Mouse (Mus musculus): ENCODE measurements at regions not wholly inside any gene's neighbourhood (a gene's known extent, or its start where the extent isn't known, plus 50 kb on each side); places are given as distances from the start of the nearest gene placed in this dataset.

GRCm38 (mm10) chr13:115671685-115672084 is 569.9 kb upstream of the Itga1 start:
- H3K27ac ChIP-seq (ENCODE audit: low read depth): no peak overlapping the region
- no peaks in the 10 kb centered on the region for H3K9me3 ChIP-seq (replicated peaks; ENCODE audit: control insufficient read depth, low read length)
- H3K9ac ChIP-seq (replicated peaks; ENCODE audit: low read depth, low read length): no peak overlapping the region
- no peak overlapping the region for H3K4me3 ChIP-seq (ENCODE audit: low read depth, low read length)
- H3K36me3 ChIP-seq (replicated peaks; ENCODE audit: control insufficient read depth, insufficient read depth, low read length): no peaks in the 10 kb centered on the region
- no peaks in the 10 kb centered on the region for H3K4me1 ChIP-seq (ENCODE audit: control insufficient read depth, insufficient read depth)
- 66% methylated on average over 7 of the region's 7 CpGs for WGBS
- H3K27me3 ChIP-seq (ENCODE audit: control insufficient read depth, insufficient read depth, low read length): no peaks in the 10 kb centered on the region
- ATAC-seq (ENCODE audit: insufficient read depth, low read depth) (no peak), DNase-seq (ENCODE audit: low spot score) (no peak)
- H3K4me2 ChIP-seq (ENCODE audit: low read depth, low read length): no peak overlapping the region
- TF ChIP-seq EP300 (IDR thresholded peaks at IDR 0.05; ENCODE audit: low read depth) (no peak), CTCF (IDR thresholded peaks at IDR 0.05; ENCODE audit: low read depth) (no peak)

- Histone ChIP-seq H3K4me3 (ENCODE audit: low read depth, low read length) (no peak overlapping the region), H3K9me3 (replicated peaks; ENCODE audit: control insufficient read depth, low read length) (no peaks in the 10 kb centered on the region), H3K36me3 (replicated peaks; ENCODE audit: control insufficient read depth, insufficient read depth, low read length) (no peaks in the 10 kb centered on the region), H3K9ac (replicated peaks; ENCODE audit: low read depth, low read length) (no peak overlapping the region), H3K27me3 (ENCODE audit: control insufficient read depth, insufficient read depth, low read length) (no peaks in the 10 kb centered on the region), H3K4me1 (ENCODE audit: control insufficient read depth, insufficient read depth) (no peaks in the 10 kb centered on the region), H3K27ac (ENCODE audit: low read depth) (no peak overlapping the region), H3K4me2 (ENCODE audit: low read depth, low read length) (no peak overlapping the region)
- ATAC-seq (ENCODE audit: insufficient read depth, low read depth): no peak
- TF ChIP-seq CTCF (IDR thresholded peaks at IDR 0.05; ENCODE audit: low read depth) (no peak), EP300 (IDR thresholded peaks at IDR 0.05; ENCODE audit: low read depth) (no peak)
- DNase-seq (ENCODE audit: low spot score): no peak
- 52% methylated on average over 3 of the region's 3 CpGs for WGBS
Measured at GRCm38 (mm10) chr13:115669516-115669915, 567.8 kb upstream of the Itga1 start.

- Histone ChIP-seq H3K9me3 (replicated peaks; ENCODE audit: control insufficient read depth, low read length) (no peaks in the 10 kb centered on the region), H3K36me3 (replicated peaks; ENCODE audit: control insufficient read depth, insufficient read depth, low read length) (no peaks in the 10 kb centered on the region), H3K27me3 (ENCODE audit: control insufficient read depth, insufficient read depth, low read length) (no peaks in the 10 kb centered on the region), H3K4me3 (ENCODE audit: low read depth, low read length) (no peak overlapping the region), H3K27ac (ENCODE audit: low read depth) (no peak overlapping the region), H3K4me1 (ENCODE audit: control insufficient read depth, insufficient read depth) (no peaks in the 10 kb centered on the region), H3K4me2 (ENCODE audit: low read depth, low read length) (no peak overlapping the region), H3K9ac (replicated peaks; ENCODE audit: low read depth, low read length) (no peak overlapping the region)
- WGBS: 73% methylated on average over 6 of the region's 6 CpGs
- TF ChIP-seq CTCF (IDR thresholded peaks at IDR 0.05; ENCODE audit: low read depth): no peak
- TF ChIP-seq EP300 (IDR thresholded peaks at IDR 0.05; ENCODE audit: low read depth): no peak
- DNase-seq (ENCODE audit: low spot score): no peak
- ATAC-seq (ENCODE audit: insufficient read depth, low read depth): no peak
Measured at GRCm38 (mm10) chr13:115655134-115655533, 553.4 kb upstream of the Itga1 start.

- Histone ChIP-seq H3K4me2 (ENCODE audit: low read depth, low read length) (no peak overlapping the region), H3K4me3 (ENCODE audit: low read depth, low read length) (no peak overlapping the region), H3K9me3 (replicated peaks; ENCODE audit: control insufficient read depth, low read length) (no peaks in the 10 kb centered on the region), H3K4me1 (ENCODE audit: control insufficient read depth, insufficient read depth) (no peaks in the 10 kb centered on the region), H3K36me3 (replicated peaks; ENCODE audit: control insufficient read depth, insufficient read depth, low read length) (no peaks in the 10 kb centered on the region), H3K9ac (replicated peaks; ENCODE audit: low read depth, low read length) (no peak overlapping the region), H3K27me3 (ENCODE audit: control insufficient read depth, insufficient read depth, low read length) (no peaks in the 10 kb centered on the region), H3K27ac (ENCODE audit: low read depth) (no peak overlapping the region)
- ATAC-seq (ENCODE audit: insufficient read depth, low read depth) (no peak), DNase-seq (ENCODE audit: low spot score) (no peak)
- WGBS: 70% methylated on average over 2 of the region's 2 CpGs
- no peak for TF ChIP-seq EP300 (IDR thresholded peaks at IDR 0.05; ENCODE audit: low read depth)
- TF ChIP-seq CTCF (IDR thresholded peaks at IDR 0.05; ENCODE audit: low read depth): no peak
Measured at GRCm38 (mm10) chr13:115652935-115653334, 551.2 kb upstream of the Itga1 start.

DNA sequence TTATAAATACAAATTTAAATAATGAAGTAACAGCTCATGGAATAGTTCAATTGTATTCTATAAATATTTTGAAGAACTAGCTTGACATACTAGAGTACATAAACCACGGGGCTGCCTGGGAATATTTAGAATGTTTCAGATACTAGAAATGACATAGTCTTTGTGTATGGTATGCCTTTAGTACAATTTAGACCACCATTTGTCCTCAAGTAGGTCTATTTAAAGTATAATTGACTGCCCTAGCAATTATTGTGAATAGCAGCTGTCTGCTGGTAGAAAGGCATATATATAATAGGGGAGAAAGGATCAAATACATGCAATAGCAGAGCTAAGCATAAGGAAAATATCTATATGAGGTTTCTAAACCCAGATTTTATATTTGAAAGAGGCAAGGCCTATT is 550.6 kb upstream of the Itga1 start:
- Histone ChIP-seq H3K27me3 (ENCODE audit: control insufficient read depth, insufficient read depth, low read length) (no peaks in the 10 kb centered on the region), H3K9ac (replicated peaks; ENCODE audit: low read depth, low read length) (no peak overlapping the region), H3K4me3 (ENCODE audit: low read depth, low read length) (no peak overlapping the region), H3K4me2 (ENCODE audit: low read depth, low read length) (no peak overlapping the region), H3K36me3 (replicated peaks; ENCODE audit: control insufficient read depth, insufficient read depth, low read length) (no peaks in the 10 kb centered on the region), H3K4me1 (ENCODE audit: control insufficient read depth, insufficient read depth) (no peaks in the 10 kb centered on the region), H3K27ac (ENCODE audit: low read depth) (no peak overlapping the region), H3K9me3 (replicated peaks; ENCODE audit: control insufficient read depth, low read length) (no peaks in the 10 kb centered on the region)
- DNase-seq (ENCODE audit: low spot score) (no peak), ATAC-seq (ENCODE audit: insufficient read depth, low read depth) (no peak)
- 21% methylated on average over 1 of the region's 1 CpGs for WGBS
- TF ChIP-seq EP300 (IDR thresholded peaks at IDR 0.05; ENCODE audit: low read depth): no peak

GRCm38 (mm10) chr13:115631410-115632105 is 529.8 kb upstream of the Itga1 start:
- ATAC-seq (ENCODE audit: insufficient read depth, low read depth): no peak

More at GRCm38 (mm10) chr13:115631410-115632105, 529.8 kb upstream of the Itga1 start:
- H3K9me3 ChIP-seq (replicated peaks; ENCODE audit: control insufficient read depth, low read length): no peaks in the 10 kb centered on the region
- H3K27ac ChIP-seq (ENCODE audit: low read depth): no peak overlapping the region
- no peaks in the 10 kb centered on the region for H3K36me3 ChIP-seq (replicated peaks; ENCODE audit: control insufficient read depth, insufficient read depth, low read length)
- no peak for DNase-seq (ENCODE audit: low spot score)
- no peak overlapping the region for H3K4me3 ChIP-seq (ENCODE audit: low read depth, low read length)
- H3K27me3 ChIP-seq (ENCODE audit: control insufficient read depth, insufficient read depth, low read length): no peaks in the 10 kb centered on the region
- TF ChIP-seq EP300 (IDR thresholded peaks at IDR 0.05; ENCODE audit: low read depth) (no peak), CTCF (IDR thresholded peaks at IDR 0.05; ENCODE audit: low read depth) (no peak)
- no peak overlapping the region for H3K4me2 ChIP-seq (ENCODE audit: low read depth, low read length)
- no peak overlapping the region for H3K9ac ChIP-seq (replicated peaks; ENCODE audit: low read depth, low read length)
- H3K4me1 ChIP-seq (ENCODE audit: control insufficient read depth, insufficient read depth): no peaks in the 10 kb centered on the region
- WGBS: 78% methylated on average over 10 of the region's 10 CpGs
